Mouse (Mus musculus): Measurements from ENCODE around the gene Gper1. TPM values are rescaled to one million over a fixed set of nuclear protein-coding genes. Genes with fewer than 3 reads are reported as not detected.

Gper1 gene
- polyA plus RNA-seq, 1 experiment from 2014 or later = 7.6 TPM

GRCm38 (mm10) chr5:139433842-139434568 is 11.1 kb downstream of the Gper1 start:
- H3K36me3 ChIP-seq (ENCODE audit: control insufficient read depth, insufficient read depth, low read length) = no peaks in the 10 kb centered on the region
- no peak for ATAC-seq (ENCODE audit: low read depth)
- H3K27ac ChIP-seq (ENCODE audit: low read length) = no peak overlapping the region
- H3K9ac ChIP-seq (ENCODE audit: low read length) = no peak overlapping the region
- H3K4me3 ChIP-seq (ENCODE audit: low read length) = no peak overlapping the region
- no peak overlapping the region for H3K4me2 ChIP-seq (ENCODE audit: low read depth, low read length)
- H3K4me1 ChIP-seq (replicated peaks; ENCODE audit: control insufficient read depth, insufficient read depth, low read length) = peaks cover 11% of the 10 kb centered on the region; the same call in 1 of the 2 replicates
- H3K9me3 ChIP-seq (ENCODE audit: control insufficient read depth, low read length) = no peaks in the 10 kb centered on the region
- H3K27me3 ChIP-seq (ENCODE audit: control insufficient read depth, insufficient read depth, low read depth, low read length) = no peaks in the 10 kb centered on the region
- WGBS = 73% methylated on average over 9 of the region's 9 CpGs

DNA sequence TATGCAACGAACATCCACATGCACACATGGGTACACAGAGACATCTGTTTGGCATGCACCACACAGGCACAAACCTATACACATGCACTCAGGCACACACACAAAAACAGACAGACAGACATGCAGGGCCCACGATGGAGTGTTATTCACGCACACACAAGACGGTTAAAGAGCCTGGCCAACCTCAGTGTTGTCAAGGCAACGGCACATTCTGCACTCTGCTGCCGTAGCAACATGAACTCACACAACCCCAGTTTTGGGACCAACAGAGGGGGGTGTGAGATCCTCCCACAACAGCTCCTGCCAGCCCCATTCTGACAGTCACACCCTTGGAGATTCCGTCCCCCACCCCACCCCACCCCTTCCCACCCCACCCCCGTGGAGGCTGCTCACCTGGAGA is 12.0 kb downstream of the Gper1 start:
- Histone ChIP-seq H3K27me3 (ENCODE audit: control insufficient read depth, insufficient read depth, low read depth, low read length) (no peaks in the 10 kb centered on the region), H3K4me2 (ENCODE audit: low read depth, low read length) (no peak overlapping the region), H3K9me3 (ENCODE audit: control insufficient read depth, low read length) (no peaks in the 10 kb centered on the region), H3K4me3 (ENCODE audit: low read length) (no peak overlapping the region), H3K9ac (ENCODE audit: low read length) (no peak overlapping the region), H3K27ac (ENCODE audit: low read length) (no peak overlapping the region), H3K4me1 (replicated peaks; ENCODE audit: control insufficient read depth, insufficient read depth, low read length) (peaks cover 9% of the 10 kb centered on the region; the same call in 1 of the 2 replicates), H3K36me3 (ENCODE audit: control insufficient read depth, insufficient read depth, low read length) (no peaks in the 10 kb centered on the region)
- ATAC-seq (ENCODE audit: low read depth) = peak; percentile 29; the same call in 1 of the 2 replicates
- WGBS = 37% methylated on average over 8 of the region's 8 CpGs

GRCm38 (mm10) chr5:139437769-139438168 is 14.8 kb downstream of the Gper1 start:
- no peak overlapping the region for H3K4me2 ChIP-seq (ENCODE audit: low read depth, low read length)
- no peaks in the 10 kb centered on the region for H3K36me3 ChIP-seq (ENCODE audit: control insufficient read depth, insufficient read depth, low read length)
- no peak overlapping the region for H3K4me3 ChIP-seq (ENCODE audit: low read length)
- no peaks in the 10 kb centered on the region for H3K9me3 ChIP-seq (ENCODE audit: control insufficient read depth, low read length)
- H3K4me1 ChIP-seq (replicated peaks; ENCODE audit: control insufficient read depth, insufficient read depth, low read length) = peaks cover 12% of the 10 kb centered on the region
- no peaks in the 10 kb centered on the region for H3K27me3 ChIP-seq (ENCODE audit: control insufficient read depth, insufficient read depth, low read depth, low read length)
- 90% methylated on average over 4 of the region's 4 CpGs for WGBS
- ATAC-seq (ENCODE audit: low read depth) = no peak
- H3K9ac ChIP-seq (ENCODE audit: low read length) = no peak overlapping the region
- H3K27ac ChIP-seq (ENCODE audit: low read length) = no peak overlapping the region

GRCm38 (mm10) chr5:139438440-139438839 is 15.5 kb downstream of the Gper1 start:
- Histone ChIP-seq H3K9ac (ENCODE audit: low read length) (no peak overlapping the region), H3K27me3 (ENCODE audit: control insufficient read depth, insufficient read depth, low read depth, low read length) (no peaks in the 10 kb centered on the region), H3K4me3 (ENCODE audit: low read length) (no peak overlapping the region), H3K9me3 (ENCODE audit: control insufficient read depth, low read length) (no peaks in the 10 kb centered on the region), H3K36me3 (ENCODE audit: control insufficient read depth, insufficient read depth, low read length) (no peaks in the 10 kb centered on the region), H3K4me1 (replicated peaks; ENCODE audit: control insufficient read depth, insufficient read depth, low read length) (peaks cover 15% of the 10 kb centered on the region), H3K27ac (ENCODE audit: low read length) (no peak overlapping the region), H3K4me2 (ENCODE audit: low read depth, low read length) (no peak overlapping the region)
- ATAC-seq (ENCODE audit: low read depth) = no peak
- 81% methylated on average over 12 of the region's 12 CpGs for WGBS

DNA sequence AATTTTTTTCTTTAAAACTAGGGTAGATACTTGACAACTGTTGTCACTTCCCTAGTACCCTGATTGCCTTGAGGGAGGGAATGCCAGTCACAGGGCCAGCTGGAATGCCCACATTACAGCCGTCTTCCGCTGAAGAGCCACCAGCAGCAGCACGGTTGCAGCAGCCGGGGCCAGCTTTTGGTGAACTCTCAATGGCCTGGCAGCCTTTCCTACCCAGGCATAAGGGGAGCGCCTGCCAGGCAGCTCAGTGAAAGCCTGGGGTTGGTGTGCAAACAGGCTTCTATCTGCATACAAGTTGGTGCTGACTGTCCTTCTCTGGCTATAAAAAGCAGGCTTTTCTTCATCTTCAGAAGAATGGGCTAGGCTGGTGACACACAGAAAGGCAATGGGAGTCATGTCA is 17.5 kb downstream of the Gper1 start:
- no peak overlapping the region for H3K4me3 ChIP-seq (ENCODE audit: low read length)
- H3K27ac ChIP-seq (ENCODE audit: low read length) = no peak overlapping the region
- H3K27me3 ChIP-seq (ENCODE audit: control insufficient read depth, insufficient read depth, low read depth, low read length) = no peaks in the 10 kb centered on the region
- WGBS = 81% methylated on average over 5 of the region's 5 CpGs
- H3K36me3 ChIP-seq (ENCODE audit: control insufficient read depth, insufficient read depth, low read length) = no peaks in the 10 kb centered on the region
- H3K4me1 ChIP-seq (replicated peaks; ENCODE audit: control insufficient read depth, insufficient read depth, low read length) = peaks cover 13% of the 10 kb centered on the region
- no peaks in the 10 kb centered on the region for H3K9me3 ChIP-seq (ENCODE audit: control insufficient read depth, low read length)
- ATAC-seq (ENCODE audit: low read depth) = no peak
- H3K9ac ChIP-seq (ENCODE audit: low read length) = no peak overlapping the region
- H3K4me2 ChIP-seq (ENCODE audit: low read depth, low read length) = no peak overlapping the region

GRCm38 (mm10) chr5:139440926-139441725 is 18.2 kb downstream of the Gper1 start:
- WGBS = 93% methylated on average over 11 of the region's 11 CpGs
- Histone ChIP-seq H3K4me2 (ENCODE audit: low read depth, low read length) (no peak overlapping the region), H3K9ac (ENCODE audit: low read length) (no peak overlapping the region), H3K36me3 (ENCODE audit: control insufficient read depth, insufficient read depth, low read length) (no peaks in the 10 kb centered on the region), H3K4me3 (ENCODE audit: low read length) (no peak overlapping the region), H3K27ac (ENCODE audit: low read length) (no peak overlapping the region), H3K27me3 (ENCODE audit: control insufficient read depth, insufficient read depth, low read depth, low read length) (no peaks in the 10 kb centered on the region), H3K9me3 (ENCODE audit: control insufficient read depth, low read length) (no peaks in the 10 kb centered on the region), H3K4me1 (replicated peaks; ENCODE audit: control insufficient read depth, insufficient read depth, low read length) (peaks cover 20% of the 10 kb centered on the region)
- ATAC-seq (ENCODE audit: low read depth) = no peak

DNA sequence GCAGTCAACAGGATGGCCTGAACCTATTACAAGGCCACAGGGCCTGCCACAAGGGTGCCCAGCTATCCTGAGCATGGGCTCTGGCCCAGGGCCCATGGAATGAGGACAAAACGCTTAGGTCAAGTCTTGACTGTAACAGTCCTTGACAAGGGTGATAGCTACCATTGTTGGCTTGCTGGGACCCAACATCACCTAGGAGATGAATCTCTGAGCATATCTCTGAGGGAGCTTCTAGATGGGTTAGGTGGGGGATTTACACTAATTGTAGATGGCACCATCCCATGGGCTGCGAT is 18.7 kb downstream of the Gper1 start:
- Histone ChIP-seq H3K9ac (ENCODE audit: low read length) (no peak overlapping the region), H3K4me1 (replicated peaks; ENCODE audit: control insufficient read depth, insufficient read depth, low read length) (peaks cover 22% of the 10 kb centered on the region), H3K4me2 (ENCODE audit: low read depth, low read length) (no peak overlapping the region), H3K27ac (ENCODE audit: low read length) (no peak overlapping the region), H3K9me3 (ENCODE audit: control insufficient read depth, low read length) (no peaks in the 10 kb centered on the region), H3K36me3 (ENCODE audit: control insufficient read depth, insufficient read depth, low read length) (no peaks in the 10 kb centered on the region), H3K4me3 (ENCODE audit: low read length) (no peak overlapping the region), H3K27me3 (ENCODE audit: control insufficient read depth, insufficient read depth, low read depth, low read length) (no peaks in the 10 kb centered on the region)
- WGBS = 92% methylated on average over 2 of the region's 2 CpGs
- no peak for ATAC-seq (ENCODE audit: low read depth)

DNA sequence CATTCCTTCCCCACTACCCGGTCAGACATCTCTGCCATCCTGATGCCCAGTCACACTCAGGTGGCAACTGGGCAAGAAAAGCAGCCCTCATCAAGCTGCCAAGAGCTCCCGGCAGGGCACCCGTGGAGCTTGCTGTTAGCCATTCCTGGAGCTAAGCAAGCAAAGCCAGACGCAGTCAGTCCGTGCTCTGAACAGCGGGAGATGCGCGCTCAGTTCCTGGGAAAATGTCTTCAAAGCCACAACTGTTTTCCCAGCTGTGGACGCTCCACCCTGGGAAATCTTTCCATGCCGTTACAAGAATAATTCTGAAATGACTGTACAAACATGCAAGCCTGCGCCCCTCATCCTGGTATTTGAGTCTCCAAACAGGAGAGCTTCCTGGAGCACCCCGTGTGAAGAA is 19.5 kb downstream of the Gper1 start:
- no peak for ATAC-seq (ENCODE audit: low read depth)
- 59% methylated on average over 12 of the region's 12 CpGs for WGBS
- Histone ChIP-seq H3K27me3 (ENCODE audit: control insufficient read depth, insufficient read depth, low read depth, low read length) (no peaks in the 10 kb centered on the region), H3K4me3 (ENCODE audit: low read length) (no peak overlapping the region), H3K4me1 (replicated peaks; ENCODE audit: control insufficient read depth, insufficient read depth, low read length) (peaks cover 22% of the 10 kb centered on the region), H3K4me2 (ENCODE audit: low read depth, low read length) (no peak overlapping the region), H3K36me3 (ENCODE audit: control insufficient read depth, insufficient read depth, low read length) (no peaks in the 10 kb centered on the region), H3K9ac (ENCODE audit: low read length) (0 out of 2 replicates have a peak overlapping the region, but pooled peaks have one; percentile 3), H3K9me3 (ENCODE audit: control insufficient read depth, low read length) (no peaks in the 10 kb centered on the region), H3K27ac (ENCODE audit: low read length) (peak overlapping the region; percentile 68; the same call in 1 of the 2 replicates)

- Histone ChIP-seq H3K4me3 (ENCODE audit: low read length) (no peak overlapping the region), H3K36me3 (ENCODE audit: control insufficient read depth, insufficient read depth, low read length) (no peaks in the 10 kb centered on the region), H3K27ac (ENCODE audit: low read length) (0 out of 2 replicates have a peak overlapping the region, but pooled peaks have one; percentile 16), H3K4me2 (ENCODE audit: low read depth, low read length) (no peak overlapping the region), H3K9ac (ENCODE audit: low read length) (no peak overlapping the region), H3K9me3 (ENCODE audit: control insufficient read depth, low read length) (no peaks in the 10 kb centered on the region), H3K4me1 (replicated peaks; ENCODE audit: control insufficient read depth, insufficient read depth, low read length) (peaks cover 22% of the 10 kb centered on the region), H3K27me3 (ENCODE audit: control insufficient read depth, insufficient read depth, low read depth, low read length) (no peaks in the 10 kb centered on the region)
- 50% methylated on average over 4 of the region's 4 CpGs for WGBS
- no peak for ATAC-seq (ENCODE audit: low read depth)
Measured at GRCm38 (mm10) chr5:139442962-139443361, 20.0 kb downstream of the Gper1 start.

Data from lung, embryonic 16.5 days (tissue).